Mouse (Mus musculus): ENCODE results near the gene Dnah12.
"Not testable (repeated sequence)": the region's sequence is repeated elsewhere in the genome, so short reads cannot be mapped to it uniquely, and the experiment has no call there.

Gene Dnah12

GRCm38 (mm10) chr14:26890777-26891176 lies 197.7 kb downstream of the Dnah12 start:
- DNase-seq = no peak

- DNase-seq = no peak
These were observed 201.3 kb downstream of the Dnah12 start, which contains the start of gene Asb14 for GRCm38 (mm10) chr14:26894392-26894791. Gene Asb14 (plus strand): TSS chr14:26894557.

DNA sequence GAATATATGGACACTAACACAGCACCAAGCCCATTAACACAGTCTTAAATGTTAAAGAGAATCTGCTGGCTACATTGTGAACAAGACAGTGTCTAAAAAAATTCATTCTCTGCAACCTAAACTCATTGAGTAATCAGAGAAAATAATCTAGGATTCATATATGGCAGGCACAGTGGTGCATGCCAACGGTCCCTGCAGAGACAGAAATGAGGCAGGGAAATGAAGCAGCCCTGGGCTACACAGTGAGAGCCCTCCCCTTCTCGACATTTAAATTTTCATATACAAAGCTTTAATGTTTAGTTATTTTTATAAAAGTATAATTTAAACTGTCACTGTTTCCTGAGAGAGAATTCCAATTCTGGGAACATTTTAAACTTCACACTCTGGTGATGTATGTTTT lies 206.4 kb downstream of the Dnah12 start:
- no peak for DNase-seq

- DNase-seq = no peak
These were observed 207.8 kb downstream of the Dnah12 start for GRCm38 (mm10) chr14:26900893-26901292.

- DNase-seq = no peak
These were observed 214.3 kb downstream of the Dnah12 start for GRCm38 (mm10) chr14:26907401-26907800.

GRCm38 (mm10) chr14:26910461-26910860 lies 217.4 kb downstream of the Dnah12 start:
- DNase-seq = not testable (repeated sequence)

DNA sequence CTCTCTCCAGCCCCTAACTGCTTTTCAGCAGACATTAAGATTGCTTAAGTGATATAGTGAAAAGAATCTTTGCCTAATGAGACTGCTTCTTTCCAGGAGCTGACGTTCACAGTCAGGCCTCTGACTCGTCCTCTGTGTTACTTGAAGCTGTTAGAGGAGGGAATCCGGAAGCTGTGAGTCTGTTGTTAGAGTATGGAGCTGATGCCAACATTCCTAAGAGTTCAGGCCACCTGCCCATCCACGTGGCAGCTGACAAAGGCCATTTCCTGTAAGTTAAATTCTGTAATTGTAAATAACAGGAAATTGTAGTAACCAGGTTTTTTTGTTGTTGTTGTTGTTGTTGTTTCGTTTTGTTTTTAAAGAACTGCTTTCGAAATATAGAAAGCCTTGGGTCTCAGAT lies 218.1 kb downstream of the Dnah12 start:
- DNase-seq = no peak

DNA sequence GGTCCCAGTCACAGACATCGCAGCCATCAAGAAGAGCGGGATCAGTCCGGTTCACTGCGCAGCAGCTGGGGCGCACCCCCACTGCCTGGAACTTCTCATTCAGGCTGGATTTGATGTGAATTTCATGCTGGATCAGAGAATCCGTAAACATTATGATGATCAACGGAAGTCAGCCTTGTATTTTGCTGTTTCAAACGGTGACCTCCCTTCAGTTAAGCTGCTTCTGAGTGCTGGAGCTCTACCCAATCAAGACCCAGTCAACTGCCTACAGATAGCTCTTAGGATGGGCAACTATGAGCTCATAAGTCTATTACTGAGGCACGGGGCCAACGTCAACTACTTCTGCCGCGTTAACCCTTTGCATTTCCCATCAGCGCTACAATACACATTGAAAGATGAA lies 218.8 kb downstream of the Dnah12 start:
- DNase-seq = no peak

DNA sequence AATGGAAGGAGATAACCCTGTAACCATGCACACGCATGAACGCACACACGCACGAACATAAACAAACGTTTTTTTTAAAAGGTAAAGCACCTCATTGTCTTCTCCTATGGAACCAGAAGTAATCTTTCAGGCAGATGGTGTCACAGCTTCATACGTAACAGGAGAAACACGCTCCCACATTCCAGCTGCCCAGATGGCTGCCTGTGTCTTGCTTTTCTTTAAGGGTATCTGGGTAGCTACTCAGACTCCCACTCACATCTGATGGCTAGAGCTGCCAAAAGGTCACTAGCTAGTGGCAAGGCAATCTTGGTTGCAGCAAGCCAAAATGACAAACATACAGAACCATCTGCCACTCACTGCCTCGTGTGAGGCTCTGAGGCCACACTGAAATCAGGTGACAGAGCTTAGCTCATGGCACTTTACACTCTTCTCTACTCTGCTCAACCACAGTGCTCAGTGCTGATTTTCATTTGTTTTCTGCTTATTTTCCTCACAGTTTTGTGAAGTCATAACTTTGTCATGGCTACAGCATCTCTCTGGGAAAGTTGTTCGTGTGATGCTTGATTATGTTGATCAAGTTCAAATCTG lies 220.7 kb downstream of the Dnah12 start:
- no peak for DNase-seq

GRCm38 (mm10) chr14:26919310-26919709 lies 226.2 kb downstream of the Dnah12 start:
- DNase-seq = no peak

- DNase-seq = no peak
These were observed 230.8 kb downstream of the Dnah12 start for GRCm38 (mm10) chr14:26923702-26924421.

DNA sequence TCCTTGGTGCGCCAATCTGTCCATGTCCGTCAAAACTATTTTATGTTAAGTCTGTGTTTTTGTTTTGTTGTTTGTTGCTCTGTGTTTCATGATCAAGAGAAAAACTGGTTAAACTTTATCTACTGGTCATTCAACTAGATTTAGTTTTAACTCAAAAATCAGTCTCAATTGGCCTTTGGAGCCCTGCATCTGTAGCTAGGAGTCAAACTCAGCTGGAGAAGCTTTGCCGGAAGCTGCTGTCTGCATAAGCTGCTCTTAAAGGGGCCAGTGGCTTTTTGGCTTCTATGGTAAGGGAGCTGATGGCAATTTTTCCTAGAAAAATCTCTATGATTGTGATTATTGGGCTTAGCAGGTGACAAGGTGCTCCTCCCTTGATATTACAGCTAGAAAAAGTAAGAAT lies 241.8 kb downstream of the Dnah12 start:
- DNase-seq = no peak

GRCm38 (mm10) chr14:26935558-26935957 lies 242.5 kb downstream of the Dnah12 start:
- no peak for DNase-seq

Measured in thymus, postnatal 14 days (tissue).